Mouse (Mus musculus) erythroblast, embryonic 14.5 days (primary cell): ENCODE measurements at regions not wholly inside any gene's neighbourhood (a gene's known extent, or its start where the extent isn't known, plus 50 kb on each side); places are given as distances from the start of the nearest gene placed in this dataset.

Experiments
- H3K27me3 ChIP-seq: 2 replicates; pipeline ENCODE4 v1.6.1; 2012; ENCODE audit warnings: inconsistent platforms; ENCODE audit not compliant: control insufficient read depth
- H3K36me3 ChIP-seq: 2 replicates; pipeline ENCODE4 v1.6.1; 2012; ENCODE audit warnings: mild to moderate bottlenecking, inconsistent platforms; ENCODE audit not compliant: control insufficient read depth
- H3K4me1 ChIP-seq: 2 replicates; pipeline ENCODE4 v1.6.1; 2012; ENCODE audit warnings: inconsistent platforms; ENCODE audit not compliant: control insufficient read depth
- H3K4me3 ChIP-seq: replicated peaks from 2 replicates; pipeline ENCODE3; 2012; ENCODE audit warnings: moderate library complexity, mild to moderate bottlenecking, inconsistent platforms
- H3K9me3 ChIP-seq: 2 replicates; pipeline ENCODE4 v1.6.1; 2012; ENCODE audit warnings: low read length, inconsistent platforms, mixed read lengths; ENCODE audit not compliant: control insufficient read depth
- GATA1 ChIP-seq: IDR thresholded peaks from 2 replicates; pipeline ENCODE4 v1.6.1; 2012; ENCODE audit warnings: low read length, inconsistent platforms, mixed read lengths
- TAL1 ChIP-seq: IDR thresholded peaks from 3 replicates; pipeline ENCODE4 v1.6.1; 2012; ENCODE audit warnings: low read length, inconsistent platforms, mixed read lengths

GRCm38 (mm10) chr11:31787376-31787775, 84.6 kb upstream of the Cpeb4 start:
- Histone ChIP-seq H3K27me3 (peaks cover 16% of the 10 kb centered on the region), H3K9me3 (peaks cover 4% of the 10 kb centered on the region; the same call in 1 of the 2 replicates), H3K4me3 (no peak overlapping the region), H3K4me1 (peaks cover 81% of the 10 kb centered on the region), H3K36me3 (peaks cover 2% of the 10 kb centered on the region; the same call in 1 of the 2 replicates)
- TF ChIP-seq TAL1 = no peak
- TF ChIP-seq GATA1 = no peak

DNA sequence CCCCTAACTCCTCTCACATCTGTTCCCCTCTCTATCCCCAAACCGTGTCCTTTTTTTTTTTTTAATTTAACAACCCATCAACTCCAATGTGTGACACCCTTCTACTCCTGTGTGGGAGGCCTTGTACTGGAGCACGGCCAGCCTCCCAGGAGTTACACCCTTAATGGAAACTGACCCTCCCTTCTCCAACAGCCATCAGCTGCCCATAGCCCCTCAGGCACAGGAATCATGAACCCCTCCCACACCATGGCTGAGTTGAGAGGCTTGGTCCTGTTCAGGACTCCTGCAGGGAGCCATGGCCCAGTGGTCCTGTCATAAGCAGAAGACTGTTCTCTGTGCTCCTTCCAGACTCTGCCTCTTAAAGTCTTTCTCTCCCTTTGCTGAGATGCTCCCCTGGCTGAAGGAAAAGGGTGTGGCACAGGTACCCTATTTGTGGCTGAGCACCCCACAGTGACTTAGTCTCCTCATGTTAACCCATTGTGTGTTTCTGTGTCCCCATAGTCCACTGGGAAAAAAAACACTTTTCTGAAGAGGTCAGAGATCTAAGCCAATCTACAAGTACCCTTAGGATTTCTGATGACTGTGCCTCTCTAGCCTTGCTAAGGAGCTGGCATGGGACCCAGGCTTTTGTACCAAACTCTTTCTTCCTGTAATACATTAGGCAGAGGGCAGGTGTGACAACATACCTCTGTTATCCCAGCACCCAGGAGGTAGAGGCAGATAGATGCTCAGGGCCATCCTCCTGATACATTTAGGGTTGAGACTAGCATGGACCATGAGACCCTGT, 83.9 kb upstream of the Cpeb4 start:
- peaks cover 4% of the 10 kb centered on the region; the same call in 1 of the 2 replicates for H3K36me3 ChIP-seq
- TF ChIP-seq GATA1 (no peak), TAL1 (no peak)
- peaks cover 82% of the 10 kb centered on the region for H3K4me1 ChIP-seq
- peaks cover 16% of the 10 kb centered on the region for H3K27me3 ChIP-seq
- no peak overlapping the region for H3K4me3 ChIP-seq
- H3K9me3 ChIP-seq = peaks cover 3% of the 10 kb centered on the region; the same call in 1 of the 2 replicates

GRCm38 (mm10) chr11:31789967-31790366, 82.0 kb upstream of the Cpeb4 start:
- peaks cover 10% of the 10 kb centered on the region for H3K27me3 ChIP-seq
- H3K36me3 ChIP-seq = peaks cover 4% of the 10 kb centered on the region; the same call in 1 of the 2 replicates
- peaks cover 81% of the 10 kb centered on the region for H3K4me1 ChIP-seq
- TF ChIP-seq TAL1 (no peak), GATA1 (no peak)
- H3K4me3 ChIP-seq = no peak overlapping the region
- 0 out of 2 replicates have a peak, but pooled peaks cover 2% of the 10 kb centered on the region for H3K9me3 ChIP-seq

DNA sequence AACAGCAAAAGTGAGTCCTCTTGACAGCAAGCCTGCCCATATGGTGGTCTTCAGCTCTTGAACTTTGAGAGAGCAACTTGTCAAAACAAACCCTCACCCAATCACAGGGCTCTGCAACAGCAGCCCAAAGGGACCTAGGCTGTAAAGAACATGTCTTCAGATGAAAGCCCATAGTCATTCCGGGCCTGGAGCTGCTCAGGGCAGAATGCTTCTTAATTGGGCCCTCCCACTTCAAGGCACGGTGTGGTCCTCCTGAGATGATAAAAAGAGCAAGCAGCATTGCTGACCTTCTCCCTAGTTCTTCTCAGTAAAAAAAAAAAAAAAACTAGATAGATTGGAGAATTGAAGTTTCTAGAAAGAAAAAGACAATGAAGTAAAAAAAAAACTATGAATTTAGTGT, 80.7 kb upstream of the Cpeb4 start:
- Histone ChIP-seq H3K4me3 (peak overlapping the region; percentile 0), H3K9me3 (0 out of 2 replicates have a peak, but pooled peaks cover 2% of the 10 kb centered on the region), H3K27me3 (peaks cover 10% of the 10 kb centered on the region), H3K36me3 (peaks cover 4% of the 10 kb centered on the region; the same call in 1 of the 2 replicates), H3K4me1 (peaks cover 80% of the 10 kb centered on the region)
- no peak for TF ChIP-seq TAL1
- TF ChIP-seq GATA1 = no peak

- TF ChIP-seq GATA1 = no peak
- TF ChIP-seq TAL1 = no peak
- H3K27me3 ChIP-seq = no peaks in the 10 kb centered on the region
- no peak overlapping the region for H3K4me3 ChIP-seq
- peaks cover 75% of the 10 kb centered on the region for H3K4me1 ChIP-seq
- 0 out of 2 replicates have a peak, but pooled peaks cover 5% of the 10 kb centered on the region for H3K9me3 ChIP-seq
- H3K36me3 ChIP-seq = peaks cover 4% of the 10 kb centered on the region; the same call in 1 of the 2 replicates
Measured at GRCm38 (mm10) chr11:31795084-31795483, 76.9 kb upstream of the Cpeb4 start.

GRCm38 (mm10) chr11:31796245-31796644, 75.8 kb upstream of the Cpeb4 start:
- Histone ChIP-seq H3K4me3 (no peak overlapping the region), H3K36me3 (peaks cover 4% of the 10 kb centered on the region; the same call in 1 of the 2 replicates), H3K27me3 (no peaks in the 10 kb centered on the region), H3K4me1 (peaks cover 76% of the 10 kb centered on the region), H3K9me3 (0 out of 2 replicates have a peak, but pooled peaks cover 5% of the 10 kb centered on the region)
- TF ChIP-seq TAL1 (no peak), GATA1 (no peak)

DNA sequence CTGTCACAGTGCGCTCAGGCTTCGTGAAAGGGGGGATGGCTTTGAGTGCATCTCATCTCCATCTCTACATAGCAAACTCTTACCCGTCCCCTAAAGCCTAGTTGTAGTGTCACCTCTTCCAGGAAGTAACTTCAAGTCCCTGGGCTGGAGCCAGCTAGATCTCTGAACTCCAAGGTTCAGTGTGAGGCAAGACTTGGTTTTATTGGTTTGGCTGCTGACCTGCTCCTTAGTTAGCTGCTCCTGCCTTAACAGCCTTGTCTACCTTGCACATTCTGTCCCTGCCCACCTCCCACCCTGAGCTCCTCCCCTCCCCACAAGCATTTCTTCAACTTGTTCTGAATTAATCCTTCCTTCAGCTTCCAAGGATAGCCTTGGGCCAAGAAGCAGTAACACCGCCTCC, 70.4 kb upstream of the Cpeb4 start:
- H3K27me3 ChIP-seq = no peaks in the 10 kb centered on the region
- TF ChIP-seq TAL1 = no peak
- TF ChIP-seq GATA1 = no peak
- H3K36me3 ChIP-seq = peaks cover 13% of the 10 kb centered on the region
- H3K9me3 ChIP-seq = peaks cover 7% of the 10 kb centered on the region
- H3K4me3 ChIP-seq = no peak overlapping the region
- H3K4me1 ChIP-seq = peaks cover 74% of the 10 kb centered on the region

DNA sequence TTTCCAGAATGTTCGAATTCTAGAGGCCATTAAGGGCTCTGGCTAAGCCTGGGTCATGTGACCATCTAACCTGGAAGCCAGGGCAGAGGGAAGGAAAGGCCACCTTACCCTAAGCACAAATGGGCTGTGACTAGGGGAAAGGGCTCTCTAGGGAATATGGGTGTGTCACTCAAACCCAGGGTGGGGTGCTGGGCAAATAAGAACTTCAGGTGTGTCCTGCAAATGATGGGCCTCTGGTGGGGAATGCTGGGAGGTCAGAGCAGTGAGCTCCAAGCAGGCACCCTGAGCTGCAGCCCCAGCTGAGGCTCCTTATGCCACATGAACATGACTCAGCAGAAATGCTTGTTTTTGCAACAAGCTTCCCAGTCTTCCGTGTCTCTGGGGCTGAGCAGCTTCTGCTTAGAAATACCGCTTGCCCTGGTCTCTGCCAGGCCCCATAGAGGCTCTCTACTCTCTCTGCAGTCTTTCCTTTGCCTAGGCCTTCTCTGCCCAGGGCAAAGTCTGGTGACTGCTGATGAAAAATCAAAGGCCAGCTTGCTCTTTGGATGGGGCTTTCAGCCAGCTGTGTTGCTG, 68.6 kb upstream of the Cpeb4 start:
- Histone ChIP-seq H3K4me1 (peaks cover 78% of the 10 kb centered on the region), H3K9me3 (peaks cover 7% of the 10 kb centered on the region), H3K27me3 (no peaks in the 10 kb centered on the region), H3K4me3 (peak overlapping the region; percentile 41), H3K36me3 (peaks cover 18% of the 10 kb centered on the region)
- TF ChIP-seq GATA1 = no peak
- TF ChIP-seq TAL1 = no peak

- TF ChIP-seq GATA1 (no peak), TAL1 (no peak)
- peaks cover 87% of the 10 kb centered on the region for H3K4me1 ChIP-seq
- peaks cover 22% of the 10 kb centered on the region for H3K36me3 ChIP-seq
- peaks cover 4% of the 10 kb centered on the region for H3K9me3 ChIP-seq
- no peak overlapping the region for H3K4me3 ChIP-seq
- no peaks in the 10 kb centered on the region for H3K27me3 ChIP-seq
Measured at GRCm38 (mm10) chr11:31804518-31804917, 67.5 kb upstream of the Cpeb4 start.
